Mouse (Mus musculus) forebrain, embryonic 13.5 days (tissue): Measurements from ENCODE around the gene Gpr35. TPM values are rescaled to one million over a fixed set of nuclear protein-coding genes. Genes with fewer than 3 reads are reported as not detected.

Experiments
- ATAC-seq: fragments of 200-750 bp; cut with Nextera tagmentation; 2 replicates; pipeline ENCODE4 v1.8.0; 2017
- H3K27ac ChIP-seq: fragments of 300-500 bp; sonication (generic); 2 replicates; pipeline ENCODE4 v1.5.1; 2015; ENCODE audit warnings: inconsistent platforms, mild to moderate bottlenecking, moderate library complexity
- H3K27me3 ChIP-seq: fragments of 300-500 bp; sonication (generic); 2 replicates; pipeline ENCODE4 v1.6.1; 2015; ENCODE audit warnings: mild to moderate bottlenecking, inconsistent platforms
- H3K36me3 ChIP-seq: fragments of 300-500 bp; sonication (generic); 2 replicates; pipeline ENCODE4 v1.6.1; 2015; ENCODE audit warnings: mild to moderate bottlenecking, inconsistent platforms; ENCODE audit not compliant: poor library complexity, severe bottlenecking
- H3K4me1 ChIP-seq: fragments of 300-500 bp; sonication (generic); 2 replicates; pipeline ENCODE4 v1.6.1; 2015; ENCODE audit warnings: inconsistent platforms
- H3K4me2 ChIP-seq: fragments of 300-500 bp; sonication (generic); 2 replicates; pipeline ENCODE4 v1.6.1; 2015; ENCODE audit warnings: inconsistent platforms, mild to moderate bottlenecking, moderate library complexity
- H3K4me3 ChIP-seq: fragments of 300-500 bp; sonication (generic); 2 replicates; pipeline ENCODE4 v1.5.1; 2015; ENCODE audit warnings: mild to moderate bottlenecking, inconsistent platforms
- H3K9ac ChIP-seq: fragments of 300-500 bp; sonication (generic); 2 replicates; pipeline ENCODE4 v1.6.1; 2015; ENCODE audit warnings: mild to moderate bottlenecking, inconsistent platforms
- H3K9me3 ChIP-seq: fragments of 300-500 bp; sonication (generic); replicated peaks from 2 replicates; pipeline ENCODE4 v1.6.1; 2016; ENCODE audit warnings: inconsistent platforms
- WGBS: fragments of 180-500 bp; shearing (Covaris S2); methylation state at CpG from one replicate; pipeline ENCODE4 v1.1.7; 2015; 5-methylcytosine and 5-hydroxymethylcytosine counted together
- polyA plus RNA-seq: library from polyadenylated mRNA; unstranded; fragments of >200 nt; fragmentation: Nextera tagmentation; extraction: Ambion mirVana; gene quantifications from 2 replicates; pipeline ENCODE4 v1.2.1, GENCODE M21; 2015

Gene Gpr35
- polyA plus RNA-seq, result 0.25 and 0.46 TPM in 2 replicates

- Histone ChIP-seq H3K4me2 (no peak within 1 kb of the TSS), H3K9me3 (no peaks in the 10 kb centered on the region), H3K4me3 (no peak within 1 kb of the TSS), H3K27ac (no peak within 1 kb of the TSS), H3K9ac (no peak within 1 kb of the TSS; the same call in 1 of the 2 replicates), H3K27me3 (no peaks in the 10 kb centered on the region), H3K36me3 (peaks cover 35% of the 10 kb centered on the region), H3K4me1 (no peaks in the 10 kb centered on the region)
- ATAC-seq, result no peak
- WGBS, result 87% methylated on average over 5 of the region's 5 CpGs
Observed at GRCm38 (mm10) chr1:92950607-92951006, at the start of gene Gpr35. Gpr35 (plus strand) TSS chr1:92950865.

- H3K9me3 ChIP-seq, result no peaks in the 10 kb centered on the region
- peak within 1 kb of the TSS; percentile 21 for H3K4me3 ChIP-seq
- H3K4me2 ChIP-seq, result peak within 1 kb of the TSS; percentile 55
- peaks cover 20% of the 10 kb centered on the region for H3K27me3 ChIP-seq
- peaks cover 23% of the 10 kb centered on the region for H3K4me1 ChIP-seq
- ATAC-seq, result peak; percentile 41
- peak within 1 kb of the TSS; percentile 31; the same call in 1 of the 2 replicates for H3K27ac ChIP-seq
- no peaks in the 10 kb centered on the region for H3K36me3 ChIP-seq
- no peak within 1 kb of the TSS for H3K9ac ChIP-seq
- WGBS, result 2% methylated on average over 15 of the region's 15 CpGs
Observed at GRCm38 (mm10) chr1:92902786-92903185, 47.9 kb upstream of the Gpr35 start, which contains the start of gene Ankmy1. Ankmy1 (minus strand) TSS chr1:92902906.

- ATAC-seq, result no peak
- Histone ChIP-seq H3K27ac (no peak overlapping the region), H3K27me3 (peaks cover 20% of the 10 kb centered on the region), H3K9ac (no peak overlapping the region), H3K36me3 (no peaks in the 10 kb centered on the region), H3K4me1 (peaks cover 31% of the 10 kb centered on the region), H3K4me3 (no peak overlapping the region), H3K9me3 (no peaks in the 10 kb centered on the region), H3K4me2 (no peak overlapping the region)
- WGBS, result 72% methylated on average over 4 of the region's 4 CpGs
Observed at GRCm38 (mm10) chr1:92903627-92904026, 47.0 kb upstream of the Gpr35 start.

GRCm38 (mm10) chr1:92905703-92906310 is 44.9 kb upstream of the Gpr35 start:
- H3K27me3 ChIP-seq, result peaks cover 11% of the 10 kb centered on the region
- H3K4me2 ChIP-seq, result no peak overlapping the region
- no peaks in the 10 kb centered on the region for H3K36me3 ChIP-seq
- H3K4me3 ChIP-seq, result no peak overlapping the region
- no peaks in the 10 kb centered on the region for H3K9me3 ChIP-seq
- no peak for ATAC-seq
- no peak overlapping the region for H3K9ac ChIP-seq
- WGBS, result 91% methylated on average over 2 of the region's 2 CpGs
- no peak overlapping the region for H3K27ac ChIP-seq
- peaks cover 44% of the 10 kb centered on the region for H3K4me1 ChIP-seq

- Histone ChIP-seq H3K36me3 (no peaks in the 10 kb centered on the region), H3K27me3 (0 out of 2 replicates have a peak, but pooled peaks cover 6% of the 10 kb centered on the region), H3K4me2 (peak within 1 kb of the TSS; percentile 72), H3K27ac (peak within 1 kb of the TSS; percentile 80), H3K4me3 (peak within 1 kb of the TSS; percentile 57), H3K9ac (peak within 1 kb of the TSS; percentile 70), H3K4me1 (peaks cover 52% of the 10 kb centered on the region), H3K9me3 (no peaks in the 10 kb centered on the region)
- peak; percentile 87 for ATAC-seq
- under 1% methylated on average over 81 of the region's 81 CpGs for WGBS
Observed at GRCm38 (mm10) chr1:92906779-92907631, 43.7 kb upstream of the Gpr35 start, which contains the start of gene Dusp28. Dusp28 (plus strand) TSS chr1:92906981.

- Histone ChIP-seq H3K4me1 (peaks cover 56% of the 10 kb centered on the region), H3K27ac (peak overlapping the region; percentile 80), H3K36me3 (no peaks in the 10 kb centered on the region), H3K4me3 (peak overlapping the region; percentile 57), H3K27me3 (0 out of 2 replicates have a peak, but pooled peaks cover 4% of the 10 kb centered on the region), H3K9ac (peak overlapping the region; percentile 70), H3K9me3 (no peaks in the 10 kb centered on the region), H3K4me2 (peak overlapping the region; percentile 72)
- no peak for ATAC-seq
- WGBS, result 43% methylated on average over 20 of the region's 20 CpGs
Observed at GRCm38 (mm10) chr1:92907632-92908360, 42.9 kb upstream of the Gpr35 start.

- Histone ChIP-seq H3K4me2 (no peak overlapping the region), H3K36me3 (peaks cover under 1% of the 10 kb centered on the region; the same call in 1 of the 2 replicates), H3K27me3 (0 out of 2 replicates have a peak, but pooled peaks cover 4% of the 10 kb centered on the region), H3K4me3 (no peak overlapping the region), H3K9me3 (no peaks in the 10 kb centered on the region), H3K4me1 (peaks cover 53% of the 10 kb centered on the region), H3K9ac (no peak overlapping the region), H3K27ac (no peak overlapping the region)
- 88% methylated on average over 3 of the region's 3 CpGs for WGBS
- no peak for ATAC-seq
Observed at GRCm38 (mm10) chr1:92908664-92909063, 42.0 kb upstream of the Gpr35 start.

- ATAC-seq, result no peak
- Histone ChIP-seq H3K36me3 (peaks cover 5% of the 10 kb centered on the region; the same call in 1 of the 2 replicates), H3K27me3 (0 out of 2 replicates have a peak, but pooled peaks cover 4% of the 10 kb centered on the region), H3K4me3 (no peak overlapping the region), H3K4me1 (peaks cover 53% of the 10 kb centered on the region), H3K9me3 (no peaks in the 10 kb centered on the region), H3K9ac (no peak overlapping the region), H3K4me2 (no peak overlapping the region), H3K27ac (no peak overlapping the region)
- 65% methylated on average over 4 of the region's 4 CpGs for WGBS
Observed at GRCm38 (mm10) chr1:92909068-92909467, 41.6 kb upstream of the Gpr35 start.

GRCm38 (mm10) chr1:92910239-92910885 is 40.3 kb upstream of the Gpr35 start, which contains the start of gene Rnpepl1:
Rnpepl1 (plus strand) TSS chr1:92910783.
- Histone ChIP-seq H3K9me3 (no peaks in the 10 kb centered on the region), H3K9ac (peak within 1 kb of the TSS; percentile 92), H3K27me3 (0 out of 2 replicates have a peak, but pooled peaks cover 4% of the 10 kb centered on the region), H3K36me3 (peaks cover 18% of the 10 kb centered on the region), H3K4me1 (peaks cover 53% of the 10 kb centered on the region), H3K27ac (peak within 1 kb of the TSS; percentile 92), H3K4me3 (peak within 1 kb of the TSS; percentile 84), H3K4me2 (peak within 1 kb of the TSS; percentile 80)
- peak; percentile 84 for ATAC-seq
- WGBS, result under 1% methylated on average over 46 of the region's 57 CpGs

- Histone ChIP-seq H3K9ac (peak overlapping the region; percentile 92), H3K27ac (peak overlapping the region; percentile 92), H3K36me3 (peaks cover 25% of the 10 kb centered on the region), H3K9me3 (no peaks in the 10 kb centered on the region), H3K4me1 (peaks cover 53% of the 10 kb centered on the region), H3K4me3 (peak overlapping the region; percentile 84), H3K4me2 (peak overlapping the region; percentile 80), H3K27me3 (0 out of 2 replicates have a peak, but pooled peaks cover 4% of the 10 kb centered on the region)
- WGBS, result under 1% methylated on average over 52 of the region's 85 CpGs
- ATAC-seq, result peak; percentile 36
Observed at GRCm38 (mm10) chr1:92910925-92911720, 39.5 kb upstream of the Gpr35 start.
